Mouse (Mus musculus) limb, embryonic 11.5 days (tissue): ENCODE measurements around the gene Ly6g5c. TPM values are rescaled to one million over a fixed set of nuclear protein-coding genes. Genes with fewer than 3 reads are reported as not detected.
A peak's percentile ranks its signal among the peaks of the same experiment; 100 is the strongest.

Experiments
- ATAC-seq: fragments of 200-750 bp; cut with Nextera tagmentation; 2 replicates; pipeline ENCODE4 v1.8.0; 2017; ENCODE audit warnings: low read depth; ENCODE audit not compliant: insufficient number of reproducible peaks, low FRiP score, low TSS enrichment
- DNase-seq: peaks from one replicate; pipeline ENCODE4 v3.0.0-alpha.2; 2015; ENCODE audit warnings: low spot score
- H3K27ac ChIP-seq: fragments of 300-500 bp; sonication (generic); replicated peaks from 2 replicates; pipeline ENCODE4 v1.5.1; 2014; ENCODE audit warnings: low read depth, mild to moderate bottlenecking, low read length
- H3K27me3 ChIP-seq: fragments of 300-500 bp; sonication (generic); 2 replicates; pipeline ENCODE4 v1.6.1; 2014; ENCODE audit warnings: mild to moderate bottlenecking, low read length, mixed read lengths; ENCODE audit not compliant: control insufficient read depth, insufficient read depth
- H3K36me3 ChIP-seq: fragments of 300-500 bp; sonication (generic); 2 replicates; pipeline ENCODE4 v1.6.1; 2014; ENCODE audit warnings: mild to moderate bottlenecking, low read length, moderate library complexity, mixed read lengths; ENCODE audit not compliant: control insufficient read depth, insufficient read depth
- H3K4me1 ChIP-seq: fragments of 300-500 bp; sonication (generic); 2 replicates; pipeline ENCODE4 v1.6.1; 2014; ENCODE audit warnings: low read length, mixed read lengths; ENCODE audit not compliant: control insufficient read depth, insufficient read depth
- H3K4me2 ChIP-seq: fragments of 300-500 bp; sonication (generic); 2 replicates; pipeline ENCODE4 v1.6.1; 2014; ENCODE audit warnings: low read depth, mild to moderate bottlenecking, moderate library complexity; ENCODE audit not compliant: severe bottlenecking
- H3K4me3 ChIP-seq: fragments of 300-500 bp; sonication (generic); 2 replicates; pipeline ENCODE4 v1.5.1; 2014; ENCODE audit warnings: low read depth, low read length
- H3K9ac ChIP-seq: fragments of 300-500 bp; sonication (generic); 2 replicates; pipeline ENCODE4 v1.6.1; 2014; ENCODE audit warnings: mild to moderate bottlenecking, low read length
- H3K9me3 ChIP-seq: fragments of 300-500 bp; sonication (generic); 2 replicates; pipeline ENCODE4 v1.6.1; 2016; ENCODE audit warnings: low read length; ENCODE audit not compliant: control insufficient read depth
- WGBS: fragments of 180-500 bp; shearing (Covaris S2); extraction: QIAGEN DNeasy Blood & Tissue Kit; methylation state at CpG from one replicate; pipeline ENCODE4 v1.1.7; 2014; 5-methylcytosine and 5-hydroxymethylcytosine counted together
- polyA plus RNA-seq: library from polyadenylated mRNA; unstranded; fragments of >200 nt; fragmentation: Nextera tagmentation; extraction: Ambion mirVana; gene quantifications from 2 replicates; pipeline ENCODE4 v1.2.1, GENCODE M21; 2014

The Ly6g5c gene
- polyA plus RNA-seq, 1 experiment from 2014 or later: not detected

- H3K4me3 ChIP-seq: no peak overlapping the region
- H3K9ac ChIP-seq: no peak overlapping the region
- no peak for DNase-seq
- H3K4me2 ChIP-seq: no peak overlapping the region
- H3K36me3 ChIP-seq: 0 out of 2 replicates have a peak, but pooled peaks cover 3% of the 10 kb centered on the region
- 90% methylated on average over 1 of the region's 1 CpGs for WGBS
- peaks cover 16% of the 10 kb centered on the region; the same call in 1 of the 2 replicates for H3K4me1 ChIP-seq
- ATAC-seq: no peak
- H3K27ac ChIP-seq: no peak overlapping the region
- H3K9me3 ChIP-seq: no peaks in the 10 kb centered on the region
- H3K27me3 ChIP-seq: no peaks in the 10 kb centered on the region
These were observed 17.0 kb downstream of the Ly6g5c start for GRCm38 (mm10) chr17:35125081-35125480.

DNA sequence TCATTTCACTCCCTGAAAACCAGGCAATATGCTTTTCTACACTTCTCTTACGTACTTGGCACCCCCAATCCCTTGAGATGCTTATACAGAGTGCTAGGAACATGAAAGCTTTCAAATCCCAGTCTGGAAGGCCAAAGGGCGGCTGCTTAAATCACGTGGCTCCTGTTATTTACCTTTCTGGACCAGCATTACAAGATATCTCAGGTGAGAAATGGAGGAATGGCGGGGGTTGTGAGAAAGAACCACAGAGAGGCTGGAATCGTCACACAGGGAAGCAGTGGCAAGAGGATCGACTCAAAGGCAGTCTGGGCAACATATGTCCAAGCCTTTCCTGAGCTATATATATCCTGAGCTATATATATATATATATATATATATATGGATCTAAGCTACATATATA is 17.5 kb downstream of the Ly6g5c start:
- no peak for DNase-seq
- Histone ChIP-seq H3K4me3 (peak overlapping the region; percentile 66), H3K27ac (no peak overlapping the region), H3K27me3 (no peaks in the 10 kb centered on the region), H3K9me3 (no peaks in the 10 kb centered on the region), H3K36me3 (0 out of 2 replicates have a peak, but pooled peaks cover 3% of the 10 kb centered on the region), H3K9ac (peak overlapping the region; percentile 84; the same call in 1 of the 2 replicates), H3K4me2 (peak overlapping the region; percentile 81), H3K4me1 (peaks cover 12% of the 10 kb centered on the region; the same call in 1 of the 2 replicates)
- 29% methylated on average over 6 of the region's 6 CpGs for WGBS
- ATAC-seq: no peak

GRCm38 (mm10) chr17:35126206-35126611 is 18.1 kb downstream of the Ly6g5c start, which contains the start of gene D17H6S53E:
TSS of gene D17H6S53E (plus strand) at chr17:35126373.
- under 1% methylated on average over 33 of the region's 36 CpGs for WGBS
- H3K4me2 ChIP-seq: peak within 1 kb of the TSS; percentile 81
- DNase-seq: peak; percentile 80
- H3K9ac ChIP-seq: peak within 1 kb of the TSS; percentile 84
- H3K4me1 ChIP-seq: peaks cover 12% of the 10 kb centered on the region; the same call in 1 of the 2 replicates
- 0 out of 2 replicates have a peak, but pooled peaks cover 3% of the 10 kb centered on the region for H3K36me3 ChIP-seq
- H3K27me3 ChIP-seq: no peaks in the 10 kb centered on the region
- H3K9me3 ChIP-seq: no peaks in the 10 kb centered on the region
- 0 out of 2 replicates have a peak, but pooled peaks have one; percentile 15 for ATAC-seq
- H3K4me3 ChIP-seq: peak within 1 kb of the TSS; percentile 66
- peak within 1 kb of the TSS; percentile 47; the same call in 1 of the 2 replicates for H3K27ac ChIP-seq

DNA sequence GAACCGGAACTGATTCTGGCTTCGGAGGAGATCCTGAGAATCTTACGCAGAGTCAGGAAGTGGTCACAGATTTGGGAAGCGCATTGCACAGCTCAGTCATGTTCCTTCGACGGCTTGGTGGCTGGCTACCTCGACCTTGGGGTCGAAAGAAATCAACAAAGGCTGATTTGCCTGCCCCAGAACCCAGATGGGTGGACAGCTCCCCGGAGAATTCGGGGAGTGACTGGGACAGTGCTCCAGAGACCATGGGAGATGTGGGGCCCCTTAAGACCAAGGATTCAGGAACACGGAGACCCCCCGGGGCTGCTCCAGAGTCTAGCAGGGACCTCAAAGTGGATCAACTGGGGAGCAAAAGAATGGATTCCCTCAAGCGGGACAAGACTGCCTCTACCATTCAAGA is 18.9 kb downstream of the Ly6g5c start:
- 73% methylated on average over 13 of the region's 13 CpGs for WGBS
- no peaks in the 10 kb centered on the region for H3K9me3 ChIP-seq
- H3K9ac ChIP-seq: no peak overlapping the region
- no peak overlapping the region for H3K27ac ChIP-seq
- 0 out of 2 replicates have a peak, but pooled peaks cover 3% of the 10 kb centered on the region for H3K36me3 ChIP-seq
- DNase-seq: no peak
- H3K4me1 ChIP-seq: peaks cover 12% of the 10 kb centered on the region; the same call in 1 of the 2 replicates
- no peaks in the 10 kb centered on the region for H3K27me3 ChIP-seq
- peak overlapping the region; percentile 66 for H3K4me3 ChIP-seq
- no peak for ATAC-seq
- H3K4me2 ChIP-seq: peak overlapping the region; percentile 81

DNA sequence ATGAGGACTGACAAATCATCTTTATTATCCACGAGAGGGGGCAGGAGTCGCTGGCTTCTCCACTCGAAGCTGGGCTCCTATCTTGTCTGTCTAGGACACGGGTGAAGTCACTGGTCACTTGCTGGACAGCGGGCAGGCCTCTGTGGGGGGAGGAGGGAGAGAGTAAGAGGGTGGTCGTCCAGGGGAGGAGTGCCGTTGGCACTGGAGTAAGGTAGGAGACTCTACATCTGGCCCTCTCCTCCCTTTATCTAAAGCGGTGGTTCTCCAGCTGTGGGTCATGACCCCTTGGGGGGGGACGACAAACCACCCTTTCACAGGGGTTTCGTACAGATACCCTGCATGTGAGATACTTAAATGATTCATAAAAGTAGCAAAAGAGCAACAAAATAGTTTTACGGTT is 20.9 kb downstream of the Ly6g5c start:
- no peaks in the 10 kb centered on the region for H3K27me3 ChIP-seq
- WGBS: 78% methylated on average over 11 of the region's 11 CpGs
- no peaks in the 10 kb centered on the region for H3K9me3 ChIP-seq
- peaks cover 12% of the 10 kb centered on the region; the same call in 1 of the 2 replicates for H3K4me1 ChIP-seq
- H3K4me2 ChIP-seq: no peak overlapping the region
- DNase-seq (no peak), ATAC-seq (no peak)
- no peak overlapping the region for H3K27ac ChIP-seq
- H3K9ac ChIP-seq: no peak overlapping the region
- 0 out of 2 replicates have a peak, but pooled peaks cover 3% of the 10 kb centered on the region for H3K36me3 ChIP-seq
- no peak overlapping the region for H3K4me3 ChIP-seq

GRCm38 (mm10) chr17:35131038-35131437 is 23.0 kb downstream of the Ly6g5c start:
- WGBS: 86% methylated on average over 8 of the region's 8 CpGs
- DNase-seq: no peak
- Histone ChIP-seq H3K27ac (no peak overlapping the region), H3K4me2 (no peak overlapping the region), H3K9me3 (no peaks in the 10 kb centered on the region), H3K36me3 (no peaks in the 10 kb centered on the region), H3K4me3 (no peak overlapping the region), H3K4me1 (0 out of 2 replicates have a peak, but pooled peaks cover 8% of the 10 kb centered on the region), H3K9ac (no peak overlapping the region), H3K27me3 (no peaks in the 10 kb centered on the region)
- ATAC-seq: no peak

DNA sequence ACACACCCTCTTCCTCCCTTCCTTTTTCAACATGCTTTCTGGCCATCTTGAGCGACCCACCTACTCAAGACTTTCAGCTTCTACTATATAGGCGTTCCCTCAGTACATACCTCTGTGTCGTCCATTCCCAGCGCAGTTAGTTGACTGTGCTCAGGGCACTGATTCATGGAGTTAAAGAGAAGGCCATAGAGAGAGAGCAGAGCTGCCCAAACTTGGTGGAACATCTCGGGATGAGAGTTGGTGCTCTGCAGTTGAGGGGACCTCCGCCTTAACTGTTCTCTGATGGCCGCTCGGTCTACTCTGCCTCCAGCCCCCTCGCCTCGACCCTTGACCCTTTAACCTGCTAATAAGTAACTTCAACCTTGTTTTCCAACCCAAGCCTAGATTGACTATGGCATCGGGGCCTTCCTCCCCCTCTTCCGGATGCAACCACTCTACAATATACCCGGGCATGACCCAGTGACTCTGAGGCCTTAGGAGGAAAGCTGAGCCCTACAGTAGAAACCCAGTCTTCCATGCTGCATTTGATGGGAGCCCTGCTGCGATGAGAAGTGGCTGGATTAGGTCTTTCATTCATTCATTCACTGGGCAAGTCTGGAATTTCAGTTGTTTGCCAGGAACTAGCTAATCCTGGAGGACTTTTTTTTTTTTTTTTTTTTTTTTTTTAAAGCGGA is 23.6 kb downstream of the Ly6g5c start, which contains the start of gene Apom:
Apom (minus strand) TSS at position 551 of the 674 bp plus-strand sequence.
- ATAC-seq (no peak), DNase-seq (no peak)
- H3K9ac ChIP-seq: no peak within 1 kb of the TSS
- no peaks in the 10 kb centered on the region for H3K27me3 ChIP-seq
- WGBS: 84% methylated on average over 15 of the region's 15 CpGs
- no peak within 1 kb of the TSS for H3K27ac ChIP-seq
- H3K4me1 ChIP-seq: peaks cover 10% of the 10 kb centered on the region
- no peak within 1 kb of the TSS for H3K4me3 ChIP-seq
- H3K4me2 ChIP-seq: no peak within 1 kb of the TSS
- no peaks in the 10 kb centered on the region for H3K9me3 ChIP-seq
- H3K36me3 ChIP-seq: no peaks in the 10 kb centered on the region

- Histone ChIP-seq H3K27ac (no peak overlapping the region), H3K4me2 (no peak overlapping the region), H3K27me3 (no peaks in the 10 kb centered on the region), H3K36me3 (no peaks in the 10 kb centered on the region), H3K4me3 (no peak overlapping the region), H3K9me3 (no peaks in the 10 kb centered on the region), H3K4me1 (peaks cover 9% of the 10 kb centered on the region), H3K9ac (no peak overlapping the region)
- ATAC-seq: no peak
- 88% methylated on average over 3 of the region's 3 CpGs for WGBS
- no peak for DNase-seq
These were observed 24.1 kb downstream of the Ly6g5c start for GRCm38 (mm10) chr17:35132174-35132560.
